Mouse (Mus musculus) E14TG2a.4 (cell line): ENCODE measurements around the gene 4921524J17Rik.

ENCODE experiments used
- CTCF ChIP-seq: conservative IDR thresholded peaks from 2 replicates; pipeline ENCODE4 v1.5.1; 2014; ENCODE audit warnings: low read length
- NANOG ChIP-seq: IDR thresholded peaks from 2 replicates; pipeline ENCODE4 v1.6.1; 2014; ENCODE audit warnings: borderline replicate concordance, low read length, mixed read lengths
- POU5F1 ChIP-seq: IDR thresholded peaks from 2 replicates; pipeline ENCODE4 v1.6.1; 2014; ENCODE audit warnings: low read length, borderline replicate concordance

GRCm38 (mm10) chr8:85429219-85429618 is 3.4 kb downstream of the 4921524J17Rik start:
- TF ChIP-seq CTCF (no peak), POU5F1 (no peak), NANOG (no peak)
